Mouse (Mus musculus) megakaryocyte, embryonic 14.5 days (primary cell): ENCODE measurements around the gene Mettl3.

Source experiments
- FLI1 ChIP-seq: IDR thresholded peaks from 2 replicates; pipeline ENCODE4 v1.6.1; 2012; ENCODE audit warnings: low read length, inconsistent platforms, mixed read lengths
- GATA1 ChIP-seq: IDR thresholded peaks from 3 replicates; pipeline ENCODE4 v1.6.1; 2012; ENCODE audit warnings: mixed read lengths, low read length, inconsistent platforms, borderline replicate concordance

DNA sequence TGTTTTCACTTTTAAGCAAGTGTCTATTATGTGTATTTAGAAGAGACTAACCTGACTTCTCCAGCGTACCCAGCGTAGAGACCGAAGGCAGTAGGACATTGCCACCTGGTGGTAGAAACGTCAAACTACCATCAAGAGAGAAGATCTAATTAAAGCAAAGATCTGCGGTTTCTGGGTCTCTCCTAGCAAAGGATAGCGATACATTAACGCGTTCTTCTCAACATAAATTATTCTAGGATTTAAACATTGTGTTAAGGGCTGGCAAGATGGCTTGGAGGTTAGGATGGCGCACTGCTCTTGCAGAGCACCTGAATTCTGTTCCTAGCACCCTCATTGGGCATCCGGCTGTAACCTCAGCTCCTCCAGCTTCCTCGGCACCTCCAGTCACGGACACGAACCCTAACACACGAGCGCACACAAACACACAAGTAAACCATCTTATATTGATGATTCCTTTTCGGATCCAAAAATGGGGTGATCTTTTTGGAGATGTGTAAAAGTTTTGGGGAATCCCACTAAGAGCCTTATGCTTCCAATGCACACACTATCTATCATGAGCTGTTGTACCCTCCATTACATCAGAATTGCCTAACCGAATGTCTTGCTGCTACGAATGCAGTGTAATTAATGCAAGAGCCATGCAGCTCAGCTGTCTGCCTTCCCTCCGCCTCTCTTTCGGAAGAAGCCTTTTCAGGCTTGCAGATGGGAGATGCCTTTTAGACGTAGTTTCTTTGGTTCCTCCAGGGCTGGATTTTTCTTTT lies 34.0 kb upstream of the Mettl3 start:
- TF ChIP-seq FLI1, result no peak
- TF ChIP-seq GATA1, result no peak
